Mouse (Mus musculus) forebrain, embryonic 11.5 days (tissue): ENCODE measurements at regions not wholly inside any gene's neighbourhood (a gene's known extent, or its start where the extent isn't known, plus 50 kb on each side); places are given as distances from the start of the nearest gene placed in this dataset.

ENCODE experiments used
- ATAC-seq: fragments of 200-750 bp; cut with Nextera tagmentation; replicated peaks from 2 replicates; pipeline ENCODE4 v1.8.0; 2017; ENCODE audit warnings: moderate TSS enrichment; ENCODE audit not compliant: low FRiP score
- DNase-seq: peaks from one replicate; pipeline ENCODE4 v3.0.0-alpha.2; 2017; ENCODE audit warnings: low spot score
- H3K27ac ChIP-seq: fragments of 300-500 bp; sonication (generic); 2 replicates; pipeline ENCODE4 v1.5.1; 2014; ENCODE audit warnings: low read depth, low read length
- H3K27me3 ChIP-seq: fragments of 300-500 bp; sonication (generic); 2 replicates; pipeline ENCODE4 v1.6.1; 2014; ENCODE audit warnings: mild to moderate bottlenecking, low read length, mixed read lengths; ENCODE audit not compliant: control insufficient read depth, insufficient read depth
- H3K36me3 ChIP-seq: fragments of 300-500 bp; sonication (generic); 2 replicates; pipeline ENCODE4 v1.6.1; 2014; ENCODE audit warnings: mild to moderate bottlenecking, low read length, moderate library complexity, mixed read lengths; ENCODE audit not compliant: control insufficient read depth, insufficient read depth
- H3K4me1 ChIP-seq: fragments of 300-500 bp; sonication (generic); replicated peaks from 2 replicates; pipeline ENCODE4 v1.6.1; 2014; ENCODE audit warnings: low read length, mixed read lengths; ENCODE audit not compliant: control insufficient read depth, insufficient read depth
- H3K4me2 ChIP-seq: fragments of 300-500 bp; sonication (generic); 2 replicates; pipeline ENCODE4 v1.6.1; 2014; ENCODE audit warnings: low read depth, mild to moderate bottlenecking, low read length, moderate library complexity, mixed read lengths; ENCODE audit not compliant: severe bottlenecking
- H3K4me3 ChIP-seq: fragments of 300-500 bp; sonication (generic); 2 replicates; pipeline ENCODE4 v1.5.1; 2014; ENCODE audit warnings: low read depth, low read length
- H3K9ac ChIP-seq: fragments of 300-500 bp; sonication (generic); 2 replicates; pipeline ENCODE4 v1.6.1; 2014; ENCODE audit warnings: low read length
- H3K9me3 ChIP-seq: fragments of 300-500 bp; sonication (generic); 2 replicates; pipeline ENCODE4 v1.6.1; 2016; ENCODE audit warnings: low read length, mixed read lengths; ENCODE audit not compliant: control insufficient read depth
- WGBS: fragments of 180-500 bp; shearing (Covaris S2); extraction: QIAGEN DNeasy Blood & Tissue Kit; methylation state at CpG from one replicate; pipeline ENCODE4 v1.1.7; 2014; 5-methylcytosine and 5-hydroxymethylcytosine counted together

- Histone ChIP-seq H3K9ac (no peak overlapping the region), H3K4me1 (no peaks in the 10 kb centered on the region), H3K27ac (no peak overlapping the region), H3K36me3 (no peaks in the 10 kb centered on the region), H3K4me2 (no peak overlapping the region), H3K9me3 (no peaks in the 10 kb centered on the region), H3K27me3 (no peaks in the 10 kb centered on the region), H3K4me3 (no peak overlapping the region)
- ATAC-seq (no peak), DNase-seq (no peak)
- 79% methylated on average over 4 of the region's 4 CpGs for WGBS
Measured at GRCm38 (mm10) chr12:58557261-58557660, 288.2 kb upstream of the Clec14a start.

GRCm38 (mm10) chr12:58556741-58557140, 287.7 kb upstream of the Clec14a start:
- Histone ChIP-seq H3K27ac (no peak overlapping the region), H3K9ac (no peak overlapping the region), H3K4me2 (no peak overlapping the region), H3K27me3 (no peaks in the 10 kb centered on the region), H3K4me1 (no peaks in the 10 kb centered on the region), H3K4me3 (no peak overlapping the region), H3K9me3 (no peaks in the 10 kb centered on the region), H3K36me3 (no peaks in the 10 kb centered on the region)
- WGBS: 83% methylated on average over 4 of the region's 4 CpGs
- DNase-seq (no peak), ATAC-seq (no peak)

GRCm38 (mm10) chr12:58556060-58556459, 287.0 kb upstream of the Clec14a start:
- no peaks in the 10 kb centered on the region for H3K9me3 ChIP-seq
- ATAC-seq (no peak), DNase-seq (no peak)
- H3K4me3 ChIP-seq: no peak overlapping the region
- H3K27me3 ChIP-seq: no peaks in the 10 kb centered on the region
- H3K27ac ChIP-seq: no peak overlapping the region
- no peak overlapping the region for H3K4me2 ChIP-seq
- H3K4me1 ChIP-seq: 0 out of 2 replicates have a peak, but pooled peaks cover 2% of the 10 kb centered on the region
- H3K9ac ChIP-seq: no peak overlapping the region
- 94% methylated on average over 1 of the region's 1 CpGs for WGBS
- no peaks in the 10 kb centered on the region for H3K36me3 ChIP-seq

GRCm38 (mm10) chr12:58550859-58551761, 282.0 kb upstream of the Clec14a start:
- Histone ChIP-seq H3K4me2 (peak overlapping the region; percentile 26; the same call in 1 of the 2 replicates), H3K9ac (no peak overlapping the region), H3K27ac (no peak overlapping the region), H3K4me1 (peaks cover 4% of the 10 kb centered on the region; the same call in 1 of the 2 replicates), H3K27me3 (no peaks in the 10 kb centered on the region), H3K4me3 (no peak overlapping the region), H3K9me3 (no peaks in the 10 kb centered on the region), H3K36me3 (no peaks in the 10 kb centered on the region)
- no peak for DNase-seq
- WGBS: 12% methylated on average over 9 of the region's 9 CpGs
- ATAC-seq: peak; percentile 83

- H3K36me3 ChIP-seq: no peaks in the 10 kb centered on the region
- no peak for DNase-seq
- no peak overlapping the region for H3K4me3 ChIP-seq
- no peak overlapping the region for H3K27ac ChIP-seq
- ATAC-seq: no peak
- H3K4me2 ChIP-seq: no peak overlapping the region
- no peaks in the 10 kb centered on the region for H3K27me3 ChIP-seq
- H3K9ac ChIP-seq: no peak overlapping the region
- peaks cover 2% of the 10 kb centered on the region; the same call in 1 of the 2 replicates for H3K4me1 ChIP-seq
- 88% methylated on average over 4 of the region's 4 CpGs for WGBS
- no peaks in the 10 kb centered on the region for H3K9me3 ChIP-seq
Measured at GRCm38 (mm10) chr12:58545832-58546538, 276.9 kb upstream of the Clec14a start.

GRCm38 (mm10) chr12:58544862-58545261, 275.8 kb upstream of the Clec14a start:
- 84% methylated on average over 4 of the region's 4 CpGs for WGBS
- H3K27me3 ChIP-seq: no peaks in the 10 kb centered on the region
- no peaks in the 10 kb centered on the region for H3K9me3 ChIP-seq
- no peak overlapping the region for H3K9ac ChIP-seq
- H3K4me1 ChIP-seq: no peaks in the 10 kb centered on the region
- DNase-seq (no peak), ATAC-seq (no peak)
- no peaks in the 10 kb centered on the region for H3K36me3 ChIP-seq
- H3K27ac ChIP-seq: no peak overlapping the region
- H3K4me3 ChIP-seq: no peak overlapping the region
- H3K4me2 ChIP-seq: no peak overlapping the region

- 82% methylated on average over 5 of the region's 5 CpGs for WGBS
- no peak for ATAC-seq
- H3K4me1 ChIP-seq: no peaks in the 10 kb centered on the region
- H3K9ac ChIP-seq: no peak overlapping the region
- no peaks in the 10 kb centered on the region for H3K9me3 ChIP-seq
- no peaks in the 10 kb centered on the region for H3K27me3 ChIP-seq
- H3K27ac ChIP-seq: no peak overlapping the region
- H3K36me3 ChIP-seq: no peaks in the 10 kb centered on the region
- H3K4me2 ChIP-seq: no peak overlapping the region
- H3K4me3 ChIP-seq: no peak overlapping the region
- no peak for DNase-seq
Measured at GRCm38 (mm10) chr12:58538305-58538719, 269.2 kb upstream of the Clec14a start.

GRCm38 (mm10) chr12:58537833-58538232, 268.7 kb upstream of the Clec14a start:
- no peaks in the 10 kb centered on the region for H3K4me1 ChIP-seq
- H3K9me3 ChIP-seq: no peaks in the 10 kb centered on the region
- no peaks in the 10 kb centered on the region for H3K36me3 ChIP-seq
- DNase-seq: no peak
- no peak overlapping the region for H3K9ac ChIP-seq
- no peak overlapping the region for H3K4me3 ChIP-seq
- no peak overlapping the region for H3K27ac ChIP-seq
- WGBS: 67% methylated on average over 7 of the region's 8 CpGs
- no peaks in the 10 kb centered on the region for H3K27me3 ChIP-seq
- no peak for ATAC-seq
- no peak overlapping the region for H3K4me2 ChIP-seq
